Mouse (Mus musculus): ENCODE data around the gene Gm15085. TPM values are rescaled to one million over a fixed set of nuclear protein-coding genes. Genes with fewer than 3 reads are reported as not detected.
"Not testable (repeated sequence)": the region's sequence is repeated elsewhere in the genome, so short reads cannot be mapped to it uniquely, and the experiment has no call there.

Gm15085 gene
- total RNA-seq (2021) (not detected), polyA plus RNA-seq (2012; rRNA removed) (not detected in 2 replicates)
- long read RNA-seq, result 0 reads

GRCm38 (mm10) chrX:149447317-149447716, at the start of gene Gm15085:
TSS of gene Gm15085 (plus strand) at chrX:149447617.
- intact Hi-C loops (cut with DNase I), result not testable (repeated sequence)

More at GRCm38 (mm10) chrX:149447317-149447716, at the start of gene Gm15085:
- DNase-seq; H3K4me3 ChIP-seq; H3K79me2 ChIP-seq (replicated peaks; ENCODE audit: control insufficient read depth, insufficient read depth, low read length); H3K27me3 ChIP-seq (ENCODE audit: control insufficient read depth, insufficient read depth, low read length); H3K27ac ChIP-seq; H3K4me1 ChIP-seq (ENCODE audit: control insufficient read depth, insufficient read depth, low read length); H3K36me3 ChIP-seq (ENCODE audit: control insufficient read depth, insufficient read depth, low read length); H3K9ac ChIP-seq (ENCODE audit: low read depth, low read length): not testable (repeated sequence)
- WGBS, result no CpG with 5 or more reads among the region's 6 CpGs

Other genes with a start within 250 kb of the Gm15085 start
- not detected for gene Gm15093, start 175.2 kb upstream of the Gm15085 start, total RNA-seq (2021)
- gene Gm15093, start 175.2 kb upstream of the Gm15085 start, polyA plus RNA-seq (2012; rRNA removed), result not detected in 2 replicates
- not detected for gene Gm10439, start 147.0 kb downstream of the Gm15085 start, total RNA-seq (2021)
- gene Gm10439, start 147.0 kb downstream of the Gm15085 start, polyA plus RNA-seq (2012; rRNA removed), result not detected in 2 replicates